Mouse (Mus musculus): Measurements from ENCODE around the gene Gm10197. TPM values are rescaled to one million over a fixed set of nuclear protein-coding genes. Genes with fewer than 3 reads are reported as not detected.

Gm10197 gene
- polyA plus RNA-seq, 1 experiment from 2014 or later = not detected

DNA sequence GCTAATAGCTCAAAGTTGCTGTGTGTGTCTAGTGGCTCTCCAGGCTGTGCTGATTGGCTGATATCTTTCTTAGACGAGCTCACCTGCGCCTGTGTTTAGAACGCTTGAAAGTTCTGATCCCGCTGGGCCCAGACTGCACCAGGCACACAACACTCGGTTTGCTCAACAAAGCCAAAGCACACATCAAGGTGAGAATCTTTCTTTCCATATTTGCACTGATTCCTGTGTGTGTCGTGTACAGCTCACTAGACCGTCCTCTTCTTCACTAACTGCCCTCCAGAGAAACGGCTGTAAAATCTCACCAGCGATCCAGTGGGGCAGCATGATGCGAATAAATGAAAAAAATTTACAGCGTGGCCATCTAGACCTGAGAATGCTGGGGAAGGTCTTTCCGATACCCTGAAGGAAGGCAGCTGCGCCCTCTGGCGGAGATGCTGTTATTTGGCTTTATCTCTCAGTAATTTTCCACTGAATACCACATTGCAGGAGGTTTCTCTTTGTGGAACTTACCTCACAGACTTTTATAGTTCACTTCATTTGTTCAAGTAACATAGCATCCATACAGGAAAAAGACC lies 2.0 kb downstream of the Gm10197 start:
- peak overlapping the region; percentile 30; the same call in 1 of the 2 replicates for H3K4me2 ChIP-seq (ENCODE audit: low read depth, low read length)
- H3K9me3 ChIP-seq (ENCODE audit: control insufficient read depth, low read length) = no peaks in the 10 kb centered on the region
- 25% methylated on average over 14 of the region's 14 CpGs for WGBS
- no peak overlapping the region for H3K9ac ChIP-seq (ENCODE audit: low read length)
- H3K27ac ChIP-seq (ENCODE audit: low read length) = no peak overlapping the region
- no peaks in the 10 kb centered on the region for H3K27me3 ChIP-seq (ENCODE audit: control insufficient read depth, insufficient read depth, low read depth, low read length)
- no peak overlapping the region for H3K4me3 ChIP-seq (ENCODE audit: low read length)
- H3K36me3 ChIP-seq (ENCODE audit: control insufficient read depth, insufficient read depth, low read length) = peaks cover 7% of the 10 kb centered on the region
- peaks cover 23% of the 10 kb centered on the region for H3K4me1 ChIP-seq (replicated peaks; ENCODE audit: control insufficient read depth, insufficient read depth, low read length)
- ATAC-seq (ENCODE audit: low read depth) = peak; percentile 31

DNA sequence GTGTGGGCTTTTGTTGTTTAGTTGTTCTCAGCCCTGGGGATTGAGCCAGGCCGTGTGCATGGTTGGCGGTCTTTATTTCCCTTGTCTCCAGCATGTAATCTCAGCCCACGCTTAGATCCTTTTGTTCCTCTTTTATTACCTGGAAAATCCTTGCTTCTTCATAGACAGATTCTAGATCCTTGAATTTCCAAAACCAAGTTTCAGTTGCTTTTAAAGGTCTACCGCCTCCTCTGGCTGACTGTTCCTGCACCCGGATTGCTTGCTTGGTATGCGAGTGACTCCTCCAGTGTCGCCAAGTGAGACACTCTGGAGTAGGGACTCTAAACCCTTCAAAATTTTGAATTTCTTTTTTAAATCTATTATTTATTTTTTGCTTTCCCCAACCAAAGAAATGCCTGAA lies 4.7 kb downstream of the Gm10197 start:
- 84% methylated on average over 7 of the region's 7 CpGs for WGBS
- peaks cover 27% of the 10 kb centered on the region for H3K4me1 ChIP-seq (replicated peaks; ENCODE audit: control insufficient read depth, insufficient read depth, low read length)
- H3K4me3 ChIP-seq (ENCODE audit: low read length) = no peak overlapping the region
- H3K36me3 ChIP-seq (ENCODE audit: control insufficient read depth, insufficient read depth, low read length) = no peaks in the 10 kb centered on the region
- no peak overlapping the region for H3K4me2 ChIP-seq (ENCODE audit: low read depth, low read length)
- no peak overlapping the region for H3K9ac ChIP-seq (ENCODE audit: low read length)
- no peak for ATAC-seq (ENCODE audit: low read depth)
- H3K9me3 ChIP-seq (ENCODE audit: control insufficient read depth, low read length) = no peaks in the 10 kb centered on the region
- H3K27me3 ChIP-seq (ENCODE audit: control insufficient read depth, insufficient read depth, low read depth, low read length) = no peaks in the 10 kb centered on the region
- no peak overlapping the region for H3K27ac ChIP-seq (ENCODE audit: low read length)

DNA sequence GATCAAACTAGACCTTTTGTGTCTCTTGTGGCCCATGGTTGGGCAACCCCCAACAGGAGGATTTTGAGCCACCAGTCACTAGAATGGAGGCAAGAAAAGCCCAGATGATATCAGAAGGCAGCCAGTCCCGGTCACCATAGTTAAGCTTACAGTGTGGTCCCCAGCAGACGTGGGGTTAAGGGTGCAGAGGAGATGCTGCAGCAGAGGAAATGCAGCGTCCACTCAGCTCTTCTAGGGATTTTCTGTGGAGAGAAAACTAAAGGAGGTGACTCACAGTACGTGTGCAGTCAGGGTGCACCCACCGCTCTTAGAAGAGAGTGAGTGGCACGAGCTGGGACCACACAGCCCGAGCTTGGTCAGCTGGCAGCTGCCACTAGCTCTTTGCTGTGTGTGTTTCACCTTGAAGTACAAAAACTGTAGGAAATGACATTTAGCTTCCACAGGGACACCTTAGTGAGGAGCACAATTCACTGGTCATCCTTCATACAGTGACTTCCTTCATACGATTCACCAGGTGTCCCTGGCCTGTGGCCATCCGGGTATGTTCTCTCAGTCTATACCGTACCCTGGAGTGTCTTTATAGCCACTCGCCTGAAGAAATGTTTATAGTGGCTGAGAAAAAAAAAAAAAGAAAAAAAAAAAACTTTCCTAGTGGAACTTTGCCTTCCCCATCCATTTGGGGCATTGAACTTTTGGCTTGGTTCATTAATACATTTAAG lies 5.3 kb downstream of the Gm10197 start:
- Histone ChIP-seq H3K9me3 (ENCODE audit: control insufficient read depth, low read length) (no peaks in the 10 kb centered on the region), H3K4me2 (ENCODE audit: low read depth, low read length) (no peak overlapping the region), H3K36me3 (ENCODE audit: control insufficient read depth, insufficient read depth, low read length) (no peaks in the 10 kb centered on the region), H3K9ac (ENCODE audit: low read length) (peak overlapping the region; percentile 18; the same call in 1 of the 2 replicates), H3K4me3 (ENCODE audit: low read length) (no peak overlapping the region), H3K27ac (ENCODE audit: low read length) (no peak overlapping the region), H3K27me3 (ENCODE audit: control insufficient read depth, insufficient read depth, low read depth, low read length) (no peaks in the 10 kb centered on the region), H3K4me1 (replicated peaks; ENCODE audit: control insufficient read depth, insufficient read depth, low read length) (peaks cover 27% of the 10 kb centered on the region)
- no peak for ATAC-seq (ENCODE audit: low read depth)
- WGBS = 63% methylated on average over 11 of the region's 11 CpGs

- Histone ChIP-seq H3K9ac (ENCODE audit: low read length) (no peak overlapping the region), H3K4me2 (ENCODE audit: low read depth, low read length) (peak overlapping the region; percentile 49), H3K27ac (ENCODE audit: low read length) (peak overlapping the region; percentile 88), H3K4me3 (ENCODE audit: low read length) (peak overlapping the region; percentile 27), H3K9me3 (ENCODE audit: control insufficient read depth, low read length) (no peaks in the 10 kb centered on the region), H3K4me1 (replicated peaks; ENCODE audit: control insufficient read depth, insufficient read depth, low read length) (peaks cover 28% of the 10 kb centered on the region), H3K36me3 (ENCODE audit: control insufficient read depth, insufficient read depth, low read length) (no peaks in the 10 kb centered on the region), H3K27me3 (ENCODE audit: control insufficient read depth, insufficient read depth, low read depth, low read length) (no peaks in the 10 kb centered on the region)
- peak; percentile 94 for ATAC-seq (ENCODE audit: low read depth)
- WGBS = 3% methylated on average over 9 of the region's 9 CpGs
Observed at GRCm38 (mm10) chr19:53364963-53365362, 6.6 kb downstream of the Gm10197 start.

GRCm38 (mm10) chr19:53364551-53364950 lies 7.0 kb downstream of the Gm10197 start:
- H3K36me3 ChIP-seq (ENCODE audit: control insufficient read depth, insufficient read depth, low read length) = no peaks in the 10 kb centered on the region
- H3K4me2 ChIP-seq (ENCODE audit: low read depth, low read length) = peak overlapping the region; percentile 8; the same call in 1 of the 2 replicates
- H3K27ac ChIP-seq (ENCODE audit: low read length) = peak overlapping the region; percentile 77
- 34% methylated on average over 2 of the region's 2 CpGs for WGBS
- peak; percentile 26; the same call in 1 of the 2 replicates for ATAC-seq (ENCODE audit: low read depth)
- no peaks in the 10 kb centered on the region for H3K9me3 ChIP-seq (ENCODE audit: control insufficient read depth, low read length)
- no peak overlapping the region for H3K4me3 ChIP-seq (ENCODE audit: low read length)
- H3K27me3 ChIP-seq (ENCODE audit: control insufficient read depth, insufficient read depth, low read depth, low read length) = no peaks in the 10 kb centered on the region
- H3K9ac ChIP-seq (ENCODE audit: low read length) = no peak overlapping the region
- H3K4me1 ChIP-seq (replicated peaks; ENCODE audit: control insufficient read depth, insufficient read depth, low read length) = peaks cover 30% of the 10 kb centered on the region

DNA sequence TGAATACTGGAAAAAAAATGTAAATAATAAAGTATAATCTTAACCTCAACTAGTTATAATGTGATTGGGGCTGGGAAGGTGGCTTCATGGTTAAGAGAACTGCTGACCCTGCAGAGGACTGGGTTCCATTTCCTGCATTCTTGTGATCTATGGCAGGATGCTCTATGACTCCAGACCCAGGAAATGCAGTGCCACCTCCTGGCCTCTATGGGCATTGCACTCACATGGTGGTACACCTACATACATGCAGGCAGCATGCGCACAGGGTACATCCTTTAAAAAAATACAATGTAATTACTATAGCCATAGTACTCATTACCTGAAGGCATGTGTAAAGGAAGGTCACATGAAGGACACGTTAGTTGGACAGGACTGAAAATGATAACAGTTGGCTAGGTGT lies 8.6 kb downstream of the Gm10197 start:
- Histone ChIP-seq H3K27ac (ENCODE audit: low read length) (no peak overlapping the region), H3K4me3 (ENCODE audit: low read length) (no peak overlapping the region), H3K4me1 (replicated peaks; ENCODE audit: control insufficient read depth, insufficient read depth, low read length) (peaks cover 31% of the 10 kb centered on the region), H3K4me2 (ENCODE audit: low read depth, low read length) (no peak overlapping the region), H3K36me3 (ENCODE audit: control insufficient read depth, insufficient read depth, low read length) (no peaks in the 10 kb centered on the region), H3K9ac (ENCODE audit: low read length) (no peak overlapping the region), H3K9me3 (ENCODE audit: control insufficient read depth, low read length) (no peaks in the 10 kb centered on the region), H3K27me3 (ENCODE audit: control insufficient read depth, insufficient read depth, low read depth, low read length) (no peaks in the 10 kb centered on the region)
- 44% methylated on average over 2 of the region's 2 CpGs for WGBS
- ATAC-seq (ENCODE audit: low read depth) = no peak

GRCm38 (mm10) chr19:53360265-53360958 lies 11.2 kb downstream of the Gm10197 start:
- peaks cover 22% of the 10 kb centered on the region for H3K4me1 ChIP-seq (replicated peaks; ENCODE audit: control insufficient read depth, insufficient read depth, low read length)
- no peak overlapping the region for H3K27ac ChIP-seq (ENCODE audit: low read length)
- peak overlapping the region; percentile 14; the same call in 1 of the 2 replicates for H3K9ac ChIP-seq (ENCODE audit: low read length)
- H3K27me3 ChIP-seq (ENCODE audit: control insufficient read depth, insufficient read depth, low read depth, low read length) = no peaks in the 10 kb centered on the region
- ATAC-seq (ENCODE audit: low read depth) = no peak
- H3K4me2 ChIP-seq (ENCODE audit: low read depth, low read length) = peak overlapping the region; percentile 49
- H3K36me3 ChIP-seq (ENCODE audit: control insufficient read depth, insufficient read depth, low read length) = no peaks in the 10 kb centered on the region
- H3K9me3 ChIP-seq (ENCODE audit: control insufficient read depth, low read length) = no peaks in the 10 kb centered on the region
- WGBS = 40% methylated on average over 8 of the region's 8 CpGs
- no peak overlapping the region for H3K4me3 ChIP-seq (ENCODE audit: low read length)

DNA sequence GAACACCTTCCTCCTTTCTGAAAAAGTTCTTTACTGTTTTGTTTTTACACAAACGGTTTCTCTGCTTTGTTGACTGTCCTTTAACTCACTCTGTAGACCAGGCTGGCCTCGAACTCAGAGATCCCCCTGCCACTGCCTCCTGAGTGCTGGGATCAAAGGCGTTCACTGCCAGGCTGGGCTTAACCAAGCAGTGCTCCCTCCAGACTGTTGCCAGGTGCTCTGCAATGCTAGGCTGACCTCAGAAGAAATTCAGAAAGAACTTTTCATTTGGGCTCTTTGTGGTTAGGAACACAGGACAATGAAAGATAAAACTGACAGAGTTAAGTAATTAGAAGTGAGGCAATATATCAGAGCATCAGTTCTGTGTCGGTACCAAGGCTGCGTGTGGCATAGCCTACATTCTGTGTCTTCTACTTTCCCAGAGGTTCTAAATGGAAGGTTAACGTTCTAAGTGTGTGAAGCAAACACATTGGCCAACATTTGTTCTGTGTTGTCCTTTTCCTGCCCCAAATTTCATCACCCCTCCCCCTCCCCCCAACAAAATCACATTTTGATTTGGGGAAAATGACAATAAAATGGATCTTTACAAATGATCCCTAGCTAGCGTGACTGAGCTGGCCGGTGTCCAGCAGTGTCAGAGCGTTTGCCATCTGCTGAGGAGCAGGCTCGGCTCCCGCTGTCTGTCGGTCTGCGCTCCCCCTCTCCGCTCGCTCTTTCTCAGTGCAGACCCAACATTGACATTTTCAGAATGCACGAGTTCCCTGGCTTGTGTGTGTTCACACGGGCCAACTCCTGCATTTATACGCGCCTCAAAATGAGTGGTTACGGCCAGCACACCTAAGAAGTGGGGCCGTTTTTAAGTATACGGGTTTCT lies 12.2 kb downstream of the Gm10197 start:
- Histone ChIP-seq H3K9ac (ENCODE audit: low read length) (peak overlapping the region; percentile 39), H3K4me3 (ENCODE audit: low read length) (peak overlapping the region; percentile 28), H3K9me3 (ENCODE audit: control insufficient read depth, low read length) (no peaks in the 10 kb centered on the region), H3K4me2 (ENCODE audit: low read depth, low read length) (peak overlapping the region; percentile 49), H3K27ac (ENCODE audit: low read length) (peak overlapping the region; percentile 47), H3K27me3 (ENCODE audit: control insufficient read depth, insufficient read depth, low read depth, low read length) (no peaks in the 10 kb centered on the region), H3K36me3 (ENCODE audit: control insufficient read depth, insufficient read depth, low read length) (no peaks in the 10 kb centered on the region), H3K4me1 (replicated peaks; ENCODE audit: control insufficient read depth, insufficient read depth, low read length) (peaks cover 15% of the 10 kb centered on the region; the same call in 1 of the 2 replicates)
- WGBS = 51% methylated on average over 22 of the region's 22 CpGs
- ATAC-seq (ENCODE audit: low read depth) = 0 out of 2 replicates have a peak, but pooled peaks have one; percentile 31

All from lung, embryonic 16.5 days (tissue).